Comparison of ENCODE assay signal across 12 mouse cellular contexts in genomic region chr2:169008333-169008732, GRCm38 (mm10). TPM values are rescaled to one million over a fixed set of nuclear protein-coding genes. Genes with fewer than 3 reads are reported as not detected.
DNase-seq lines count a peak whose midpoint lies in the region; ATAC-seq lines count a peak whose summit lies in the region.
"Had no signal": no experiment of that assay in that cellular context is flagged by ENCODE, and none has a peak within 500 bp of the region (broad histone marks: within the 10 kb centered on the region; RNA-seq: fewer than 3 reads in every experiment).

No protein-coding gene starts in this region.

- H3K4me1 ChIP-seq in embryonic facial prominence, embryonic 13.5 days = 0 out of 2 replicates have a peak, but pooled peaks cover 6% of the 10 kb centered on the region
- H3K4me1 ChIP-seq in embryonic facial prominence, embryonic 10.5 days = peaks cover 8% of the 10 kb centered on the region
- H3K4me1 ChIP-seq in kidney, embryonic 15.5 days = peaks cover 45% of the 10 kb centered on the region
- peaks cover 39% of the 10 kb centered on the region for H3K4me1 ChIP-seq in neural tube, embryonic 13.5 days (replicated peaks)
- peaks cover 20% of the 10 kb centered on the region for H3K4me1 ChIP-seq in neural tube, embryonic 14.5 days (ENCODE audit: control insufficient read depth, insufficient read depth, low read length)

- H3K4me3 ChIP-seq in embryonic facial prominence, embryonic 13.5 days = no peak overlapping the region
- no peak overlapping the region; the same call in 1 of the 2 replicates for H3K4me3 ChIP-seq in embryonic facial prominence, embryonic 10.5 days
- H3K4me3 ChIP-seq in kidney, embryonic 15.5 days (replicated peaks) = 0 out of 2 replicates have a peak overlapping the region, but pooled peaks have one; percentile 0
- H3K4me3 ChIP-seq in neural tube, embryonic 13.5 days = no peak overlapping the region
- H3K4me3 ChIP-seq in neural tube, embryonic 14.5 days (ENCODE audit: low read depth, low read length) = no peak overlapping the region

- H3K27me3 ChIP-seq in embryonic facial prominence, embryonic 13.5 days = no peaks in the 10 kb centered on the region
- no peaks in the 10 kb centered on the region for H3K27me3 ChIP-seq in embryonic facial prominence, embryonic 10.5 days (replicated peaks; ENCODE audit: low read depth, poor library complexity, severe bottlenecking)
- no peaks in the 10 kb centered on the region for H3K27me3 ChIP-seq in kidney, embryonic 15.5 days
- H3K27me3 ChIP-seq in neural tube, embryonic 13.5 days = no peaks in the 10 kb centered on the region
- H3K27me3 ChIP-seq in neural tube, embryonic 14.5 days (ENCODE audit: control insufficient read depth, insufficient read depth, low read length) = no peaks in the 10 kb centered on the region

- H3K27ac ChIP-seq in embryonic facial prominence, embryonic 13.5 days = no peak overlapping the region
- H3K27ac ChIP-seq in embryonic facial prominence, embryonic 10.5 days (replicated peaks) = no peak overlapping the region
- peak overlapping the region; percentile 79 for H3K27ac ChIP-seq in kidney, embryonic 15.5 days
- H3K27ac ChIP-seq in neural tube, embryonic 13.5 days (replicated peaks) = peak overlapping the region; percentile 80
- peak overlapping the region; percentile 64; the same call in 1 of the 2 replicates for H3K27ac ChIP-seq in neural tube, embryonic 14.5 days (ENCODE audit: low read depth, low read length)

- WGBS in embryonic facial prominence, embryonic 13.5 days = 59% methylated on average over 9 of the region's 9 CpGs
- WGBS in embryonic facial prominence, embryonic 10.5 days = 74% methylated on average over 9 of the region's 9 CpGs
- 13% methylated on average over 9 of the region's 9 CpGs for WGBS in kidney, embryonic 15.5 days
- 39% methylated on average over 9 of the region's 9 CpGs for WGBS in neural tube, embryonic 13.5 days
- 27% methylated on average over 9 of the region's 9 CpGs for WGBS in neural tube, embryonic 14.5 days

- no peak for DNase-seq in embryonic facial prominence, embryonic 10.5 days (ENCODE audit: low spot score)
- DNase-seq in kidney, adult 8-10 months = no peak
- no peak for DNase-seq in neural tube, embryonic 10.5 days (ENCODE audit: extremely low spot score, low spot score)
- no peak for DNase-seq in adrenal gland, postnatal 14 days
- DNase-seq: cerebellum, adult 9-11 months; right cerebral cortex, postnatal 25 days; thymus, adult 18-20 months had no signal

- no peak overlapping the region for H3K9ac ChIP-seq in embryonic facial prominence, embryonic 13.5 days
- H3K9ac ChIP-seq in kidney, embryonic 15.5 days = no peak overlapping the region
- no peak overlapping the region for H3K9ac ChIP-seq in neural tube, embryonic 13.5 days
- H3K9ac ChIP-seq in neural tube, embryonic 14.5 days (replicated peaks; ENCODE audit: low read depth, low read length) = no peak overlapping the region

- no peak for ATAC-seq in embryonic facial prominence, embryonic 13.5 days (ENCODE audit: insufficient number of reproducible peaks, insufficient read depth, low FRiP score, low TSS enrichment, low read depth)
- ATAC-seq in kidney, embryonic 15.5 days (replicated peaks; ENCODE audit: low FRiP score) = 0 out of 2 replicates have a peak, but pooled peaks have one; percentile 47
- ATAC-seq in neural tube, embryonic 13.5 days (ENCODE audit: low read depth) = peak; percentile 55; the same call in 1 of the 2 replicates
- ATAC-seq in neural tube, embryonic 14.5 days (ENCODE audit: low read depth) = 0 out of 2 replicates have a peak, but pooled peaks have one; percentile 11
- ATAC-seq: activated CD4-positive, CD25-positive, alpha-beta regulatory T cell, adult 4 months had no signal

- H3K4me2 ChIP-seq in embryonic facial prominence, embryonic 13.5 days = peak overlapping the region; percentile 30
- H3K4me2 ChIP-seq in kidney, embryonic 15.5 days = peak overlapping the region; percentile 40
- peak overlapping the region; percentile 23 for H3K4me2 ChIP-seq in neural tube, embryonic 13.5 days
- H3K4me2 ChIP-seq in neural tube, embryonic 14.5 days (ENCODE audit: low read depth, low read length) = no peak overlapping the region

- H3K36me3 ChIP-seq in embryonic facial prominence, embryonic 13.5 days = no peaks in the 10 kb centered on the region
- no peaks in the 10 kb centered on the region for H3K36me3 ChIP-seq in embryonic facial prominence, embryonic 10.5 days (replicated peaks)
- no peaks in the 10 kb centered on the region for H3K36me3 ChIP-seq in kidney, embryonic 15.5 days
- H3K36me3 ChIP-seq in neural tube, embryonic 13.5 days = no peaks in the 10 kb centered on the region
- H3K36me3 ChIP-seq in neural tube, embryonic 14.5 days (ENCODE audit: control insufficient read depth, insufficient read depth, low read length) = no peaks in the 10 kb centered on the region

- H3K9me3 ChIP-seq in embryonic facial prominence, embryonic 13.5 days = no peaks in the 10 kb centered on the region
- H3K9me3 ChIP-seq in embryonic facial prominence, embryonic 10.5 days = no peaks in the 10 kb centered on the region
- H3K9me3 ChIP-seq in kidney, embryonic 15.5 days (replicated peaks) = no peaks in the 10 kb centered on the region
- H3K9me3 ChIP-seq in neural tube, embryonic 13.5 days = no peaks in the 10 kb centered on the region
- no peaks in the 10 kb centered on the region for H3K9me3 ChIP-seq in neural tube, embryonic 14.5 days (ENCODE audit: control insufficient read depth, low read length)

RNA-seq across cellular contexts. Expression of gene Zfp64, which starts 52.9 kb away (rescaled TPM):
- 54.0 and 54.8 TPM in 2 replicates for polyA plus RNA-seq in embryonic facial prominence, embryonic 13.5 days (2015; fragmentation: Nextera tagmentation; extraction: Ambion mirVana)
- 44.6 and 47.4 TPM in 2 replicates for polyA plus RNA-seq in embryonic facial prominence, embryonic 10.5 days (2016; fragmentation: Nextera tagmentation; extraction: Ambion mirVana)
- 26.4 and 27.8 TPM in 2 replicates for polyA plus RNA-seq in kidney, embryonic 15.5 days (2015; fragmentation: Nextera tagmentation; extraction: Ambion mirVana)
- polyA plus RNA-seq in neural tube, embryonic 13.5 days (2015; fragmentation: Nextera tagmentation; extraction: Ambion mirVana) = 23.9 and 25.1 TPM in 2 replicates
- polyA plus RNA-seq in neural tube, embryonic 14.5 days (2014; fragmentation: Nextera tagmentation; extraction: Ambion mirVana) = 24.5 and 25.5 TPM in 2 replicates
- total RNA-seq in adrenal gland, postnatal 14 days (2021) = 17.2 and 19.7 TPM in 2 replicates

Comparison
In these comparisons a context has a peak if more than half of its experiments do, and no peak if none do; other contexts are left out.
1. H3K27ac ChIP-seq: peak in kidney, embryonic 15.5 days (single experiment), neural tube, embryonic 13.5 days (single experiment) and neural tube, embryonic 14.5 days (single experiment); none in embryonic facial prominence, embryonic 13.5 days (single experiment) and embryonic facial prominence, embryonic 10.5 days (single experiment).